Mouse (Mus musculus): ENCODE measurements at regions not wholly inside any gene's neighbourhood (a gene's known extent, or its start where the extent isn't known, plus 50 kb on each side); places are given as distances from the start of the nearest gene placed in this dataset.
A peak's percentile ranks its signal among the peaks of the same experiment; 100 is the strongest.
"Not testable (repeated sequence)": the region's sequence is repeated elsewhere in the genome, so short reads cannot be mapped to it uniquely, and the experiment has no call there.

DNA sequence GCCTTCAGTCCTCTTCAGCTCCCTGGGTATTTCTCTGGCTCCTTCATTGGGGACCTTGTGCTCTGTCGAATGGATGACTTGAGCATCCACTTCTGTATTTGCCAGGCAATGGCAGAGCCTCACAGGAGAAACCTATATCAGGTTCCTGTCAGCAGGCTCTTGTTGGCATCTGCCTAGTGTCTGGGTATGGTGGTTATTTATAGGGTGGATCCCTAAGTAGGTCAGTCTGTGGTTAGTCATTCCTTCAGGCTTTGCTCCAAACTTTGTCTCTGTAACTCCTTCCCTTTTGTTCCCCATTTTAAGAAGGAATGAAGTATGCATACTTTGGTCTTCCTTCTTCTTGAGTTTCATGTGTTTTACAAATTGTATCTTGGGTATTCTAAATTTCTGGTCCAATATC lies 522.4 kb upstream of the St8sia4 start:
- DNase-seq (ENCODE audit: low spot score) = peak; percentile 14
- not testable (repeated sequence) for H3K27me3 ChIP-seq (ENCODE audit: control insufficient read depth, insufficient read depth, low read length); H3K4me3 ChIP-seq (ENCODE audit: low read depth, low read length); H3K9ac ChIP-seq (replicated peaks; ENCODE audit: low read depth, low read length); ATAC-seq (ENCODE audit: insufficient read depth, low read depth); H3K9me3 ChIP-seq (replicated peaks; ENCODE audit: control insufficient read depth, low read length); H3K4me1 ChIP-seq (ENCODE audit: control insufficient read depth, insufficient read depth); H3K36me3 ChIP-seq (replicated peaks; ENCODE audit: control insufficient read depth, insufficient read depth, low read length); H3K4me2 ChIP-seq (ENCODE audit: low read depth, low read length); H3K27ac ChIP-seq (ENCODE audit: low read depth)
- WGBS = 26% methylated on average over 1 of the region's 1 CpGs

DNA sequence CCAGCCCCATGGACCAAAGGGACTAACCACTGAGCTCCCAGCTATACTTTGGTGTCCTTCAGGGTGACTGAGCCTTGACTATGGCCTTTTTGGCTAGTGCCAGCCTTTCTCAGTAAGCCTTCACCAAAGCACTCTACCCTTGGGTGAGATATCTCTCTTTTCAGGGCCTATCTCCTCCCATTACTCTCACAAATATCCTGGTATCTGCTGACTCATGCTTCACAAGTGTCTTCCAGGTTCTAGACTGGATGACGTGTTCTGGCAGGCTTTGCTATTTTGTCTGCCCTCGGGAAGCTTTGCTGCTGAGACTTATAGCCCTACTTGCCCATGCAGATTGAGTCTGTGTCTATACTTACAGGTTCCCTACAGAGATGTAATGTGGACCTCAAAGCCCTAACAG lies 499.4 kb upstream of the St8sia4 start:
- WGBS = 45% methylated on average over 2 of the region's 2 CpGs

GRCm38 (mm10) chr1:96155484-96155883 lies 488.1 kb upstream of the St8sia4 start:
- 69% methylated on average over 1 of the region's 1 CpGs for WGBS
- ATAC-seq (ENCODE audit: insufficient read depth, low read depth) (no peak), DNase-seq (ENCODE audit: low spot score) (no peak)
- H3K36me3 ChIP-seq (replicated peaks; ENCODE audit: control insufficient read depth, insufficient read depth, low read length) = no peaks in the 10 kb centered on the region
- H3K9ac ChIP-seq (replicated peaks; ENCODE audit: low read depth, low read length) = no peak overlapping the region
- TF ChIP-seq CTCF (IDR thresholded peaks at IDR 0.05; ENCODE audit: low read depth) = no peak
- no peak for TF ChIP-seq EP300 (IDR thresholded peaks at IDR 0.05; ENCODE audit: low read depth)
- no peaks in the 10 kb centered on the region for H3K27me3 ChIP-seq (ENCODE audit: control insufficient read depth, insufficient read depth, low read length)
- H3K4me3 ChIP-seq (ENCODE audit: low read depth, low read length) = no peak overlapping the region
- H3K4me1 ChIP-seq (ENCODE audit: control insufficient read depth, insufficient read depth) = no peaks in the 10 kb centered on the region
- no peak overlapping the region for H3K27ac ChIP-seq (ENCODE audit: low read depth)
- H3K4me2 ChIP-seq (ENCODE audit: low read depth, low read length) = no peak overlapping the region
- no peaks in the 10 kb centered on the region for H3K9me3 ChIP-seq (replicated peaks; ENCODE audit: control insufficient read depth, low read length)

More for the DNA sequence above, 499.4 kb upstream of the St8sia4 start:
- Histone ChIP-seq H3K9me3 (replicated peaks; ENCODE audit: control insufficient read depth, low read length) (no peaks in the 10 kb centered on the region), H3K27me3 (ENCODE audit: control insufficient read depth, insufficient read depth, low read length) (no peaks in the 10 kb centered on the region), H3K4me2 (ENCODE audit: low read depth, low read length) (no peak overlapping the region), H3K36me3 (replicated peaks; ENCODE audit: control insufficient read depth, insufficient read depth, low read length) (no peaks in the 10 kb centered on the region), H3K9ac (replicated peaks; ENCODE audit: low read depth, low read length) (no peak overlapping the region), H3K4me1 (ENCODE audit: control insufficient read depth, insufficient read depth) (no peaks in the 10 kb centered on the region), H3K27ac (ENCODE audit: low read depth) (no peak overlapping the region), H3K4me3 (ENCODE audit: low read depth, low read length) (no peak overlapping the region)
- TF ChIP-seq CTCF (IDR thresholded peaks at IDR 0.05; ENCODE audit: low read depth) = no peak
- no peak for TF ChIP-seq EP300 (IDR thresholded peaks at IDR 0.05; ENCODE audit: low read depth)
- ATAC-seq (ENCODE audit: insufficient read depth, low read depth) (no peak), DNase-seq (ENCODE audit: low spot score) (no peak)

GRCm38 (mm10) chr1:96128618-96129017 lies 461.2 kb upstream of the St8sia4 start:
- Histone ChIP-seq H3K36me3 (replicated peaks; ENCODE audit: control insufficient read depth, insufficient read depth, low read length) (no peaks in the 10 kb centered on the region), H3K9me3 (replicated peaks; ENCODE audit: control insufficient read depth, low read length) (no peaks in the 10 kb centered on the region), H3K4me2 (ENCODE audit: low read depth, low read length) (no peak overlapping the region), H3K27me3 (ENCODE audit: control insufficient read depth, insufficient read depth, low read length) (no peaks in the 10 kb centered on the region), H3K4me1 (ENCODE audit: control insufficient read depth, insufficient read depth) (no peaks in the 10 kb centered on the region), H3K27ac (ENCODE audit: low read depth) (no peak overlapping the region), H3K4me3 (ENCODE audit: low read depth, low read length) (no peak overlapping the region), H3K9ac (replicated peaks; ENCODE audit: low read depth, low read length) (no peak overlapping the region)
- WGBS = 81% methylated on average over 1 of the region's 1 CpGs
- no peak for ATAC-seq (ENCODE audit: insufficient read depth, low read depth)
- no peak for TF ChIP-seq CTCF (IDR thresholded peaks at IDR 0.05; ENCODE audit: low read depth)
- TF ChIP-seq EP300 (IDR thresholded peaks at IDR 0.05; ENCODE audit: low read depth) = no peak
- no peak for DNase-seq (ENCODE audit: low spot score)

- Histone ChIP-seq H3K27me3 (ENCODE audit: control insufficient read depth, insufficient read depth, low read length) (no peaks in the 10 kb centered on the region), H3K4me1 (ENCODE audit: control insufficient read depth, insufficient read depth) (no peaks in the 10 kb centered on the region), H3K4me3 (ENCODE audit: low read depth, low read length) (no peak overlapping the region), H3K9me3 (replicated peaks; ENCODE audit: control insufficient read depth, low read length) (no peaks in the 10 kb centered on the region), H3K36me3 (replicated peaks; ENCODE audit: control insufficient read depth, insufficient read depth, low read length) (no peaks in the 10 kb centered on the region), H3K4me2 (ENCODE audit: low read depth, low read length) (no peak overlapping the region), H3K9ac (replicated peaks; ENCODE audit: low read depth, low read length) (no peak overlapping the region), H3K27ac (ENCODE audit: low read depth) (no peak overlapping the region)
- DNase-seq (ENCODE audit: low spot score) (no peak), ATAC-seq (ENCODE audit: insufficient read depth, low read depth) (no peak)
- no peak for TF ChIP-seq EP300 (IDR thresholded peaks at IDR 0.05; ENCODE audit: low read depth)
- no peak for TF ChIP-seq CTCF (IDR thresholded peaks at IDR 0.05; ENCODE audit: low read depth)
- WGBS = 80% methylated on average over 2 of the region's 2 CpGs
These were observed 440.6 kb upstream of the St8sia4 start for GRCm38 (mm10) chr1:96107986-96108385.

DNA sequence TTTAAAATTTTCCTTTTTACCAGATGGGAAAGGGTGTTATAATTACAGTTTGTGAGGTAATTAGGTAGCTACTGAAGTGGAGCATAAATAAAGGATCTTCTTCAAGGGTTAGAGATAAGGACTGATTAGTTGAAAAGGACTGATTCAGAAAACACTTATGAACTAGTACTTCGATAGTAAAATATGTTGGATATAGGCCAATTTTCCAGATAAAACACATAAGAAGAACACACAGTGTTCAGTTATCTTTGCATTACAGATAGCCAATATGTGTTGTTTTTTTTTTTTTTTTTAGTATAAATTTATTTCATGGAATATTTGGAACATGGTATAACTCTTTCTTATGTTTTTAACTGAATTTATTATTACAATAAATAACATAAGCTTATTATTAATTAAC lies 438.0 kb upstream of the St8sia4 start:
- no peaks in the 10 kb centered on the region for H3K4me1 ChIP-seq (ENCODE audit: control insufficient read depth, insufficient read depth)
- H3K9ac ChIP-seq (replicated peaks; ENCODE audit: low read depth, low read length) = no peak overlapping the region
- H3K36me3 ChIP-seq (replicated peaks; ENCODE audit: control insufficient read depth, insufficient read depth, low read length) = no peaks in the 10 kb centered on the region
- no peak overlapping the region for H3K4me3 ChIP-seq (ENCODE audit: low read depth, low read length)
- H3K4me2 ChIP-seq (ENCODE audit: low read depth, low read length) = no peak overlapping the region
- no peak overlapping the region for H3K27ac ChIP-seq (ENCODE audit: low read depth)
- WGBS = 54% methylated on average over 1 of the region's 1 CpGs
- DNase-seq (ENCODE audit: low spot score) (no peak), ATAC-seq (ENCODE audit: insufficient read depth, low read depth) (no peak)
- no peaks in the 10 kb centered on the region for H3K9me3 ChIP-seq (replicated peaks; ENCODE audit: control insufficient read depth, low read length)
- TF ChIP-seq EP300 (IDR thresholded peaks at IDR 0.05; ENCODE audit: low read depth) = no peak
- H3K27me3 ChIP-seq (ENCODE audit: control insufficient read depth, insufficient read depth, low read length) = no peaks in the 10 kb centered on the region
